Mouse (Mus musculus) liver, embryonic 13.5 days (tissue): ENCODE measurements around the gene Slc25a11. TPM values are rescaled to one million over a fixed set of nuclear protein-coding genes. Genes with fewer than 3 reads are reported as not detected.

Source experiments
- ATAC-seq: fragments of 200-750 bp; cut with Nextera tagmentation; 2 replicates; pipeline ENCODE4 v1.8.0; 2017; ENCODE audit warnings: low read depth, mild to moderate bottlenecking, moderate number of reproducible peaks, moderate library complexity
- DNase-seq: peaks from one replicate; pipeline ENCODE4 v3.0.0; 2022
- H3K27ac ChIP-seq: fragments of 300-500 bp; sonication (generic); 2 replicates; pipeline ENCODE4 v1.5.1; 2015; ENCODE audit warnings: moderate library complexity, mild to moderate bottlenecking, inconsistent platforms
- H3K27me3 ChIP-seq: fragments of 300-500 bp; sonication (generic); 2 replicates; pipeline ENCODE4 v1.6.1; 2015; ENCODE audit warnings: mild to moderate bottlenecking, inconsistent platforms
- H3K36me3 ChIP-seq: fragments of 300-500 bp; sonication (generic); 2 replicates; pipeline ENCODE4 v1.6.1; 2015; ENCODE audit warnings: mild to moderate bottlenecking, inconsistent platforms
- H3K4me1 ChIP-seq: fragments of 300-500 bp; sonication (generic); replicated peaks from 2 replicates; pipeline ENCODE4 v1.6.1; 2015; ENCODE audit warnings: inconsistent platforms
- H3K4me2 ChIP-seq: fragments of 300-500 bp; sonication (generic); 2 replicates; pipeline ENCODE4 v1.6.1; 2015; ENCODE audit warnings: inconsistent platforms, mild to moderate bottlenecking, moderate library complexity
- H3K4me3 ChIP-seq: fragments of 300-500 bp; sonication (generic); replicated peaks from 2 replicates; pipeline ENCODE4 v1.5.1; 2015; ENCODE audit warnings: mild to moderate bottlenecking, inconsistent platforms
- H3K9ac ChIP-seq: fragments of 300-500 bp; sonication (generic); 2 replicates; pipeline ENCODE4 v1.6.1; 2015; ENCODE audit warnings: mild to moderate bottlenecking, inconsistent platforms
- H3K9me3 ChIP-seq: fragments of 300-500 bp; sonication (generic); replicated peaks from 2 replicates; pipeline ENCODE4 v1.6.1; 2016; ENCODE audit warnings: inconsistent platforms
- WGBS: fragments of 180-500 bp; shearing (Covaris S2); methylation state at CpG from one replicate; pipeline ENCODE4 v1.1.7; 2015; ENCODE audit not compliant: insufficient replicate concordance; 5-methylcytosine and 5-hydroxymethylcytosine counted together
- polyA plus RNA-seq: library from polyadenylated mRNA; unstranded; fragments of >200 nt; fragmentation: Nextera tagmentation; extraction: Ambion mirVana; gene quantifications from 2 replicates; pipeline ENCODE4 v1.2.1, GENCODE M21; 2015

Gene Slc25a11
- polyA plus RNA-seq, 1 experiment from 2014 or later = 73.8 TPM

- no peak for ATAC-seq
- Histone ChIP-seq H3K27ac (peak overlapping the region; percentile 92), H3K4me1 (peaks cover 46% of the 10 kb centered on the region), H3K4me3 (peak overlapping the region; percentile 79), H3K36me3 (peaks cover 44% of the 10 kb centered on the region), H3K9ac (peak overlapping the region; percentile 75), H3K9me3 (no peaks in the 10 kb centered on the region), H3K4me2 (peak overlapping the region; percentile 78), H3K27me3 (no peaks in the 10 kb centered on the region)
- DNase-seq = no peak
- WGBS = 62% methylated on average over 14 of the region's 14 CpGs
Observed at GRCm38 (mm10) chr11:70667271-70668150, 20.2 kb upstream of the Slc25a11 start.

- no peaks in the 10 kb centered on the region for H3K27me3 ChIP-seq
- H3K9me3 ChIP-seq = no peaks in the 10 kb centered on the region
- H3K36me3 ChIP-seq = peaks cover 50% of the 10 kb centered on the region
- ATAC-seq (no peak), DNase-seq (no peak)
- H3K4me1 ChIP-seq = peaks cover 44% of the 10 kb centered on the region
- H3K4me2 ChIP-seq = no peak overlapping the region
- H3K4me3 ChIP-seq = no peak overlapping the region
- WGBS = 86% methylated on average over 8 of the region's 8 CpGs
- H3K9ac ChIP-seq = no peak overlapping the region
- H3K27ac ChIP-seq = no peak overlapping the region
Observed at GRCm38 (mm10) chr11:70666687-70667086, 19.4 kb upstream of the Slc25a11 start.

GRCm38 (mm10) chr11:70664741-70665140, 17.5 kb upstream of the Slc25a11 start:
- ATAC-seq = no peak
- 87% methylated on average over 9 of the region's 9 CpGs for WGBS
- Histone ChIP-seq H3K4me1 (peaks cover 26% of the 10 kb centered on the region), H3K27ac (no peak overlapping the region), H3K9ac (no peak overlapping the region), H3K36me3 (peaks cover 52% of the 10 kb centered on the region), H3K27me3 (no peaks in the 10 kb centered on the region), H3K4me3 (no peak overlapping the region), H3K9me3 (no peaks in the 10 kb centered on the region), H3K4me2 (no peak overlapping the region)
- no peak for DNase-seq

GRCm38 (mm10) chr11:70663957-70664356, 16.7 kb upstream of the Slc25a11 start:
- H3K36me3 ChIP-seq = peaks cover 52% of the 10 kb centered on the region

GRCm38 (mm10) chr11:70663101-70663500, 15.8 kb upstream of the Slc25a11 start:
- Histone ChIP-seq H3K4me1 (peaks cover 24% of the 10 kb centered on the region), H3K9ac (no peak overlapping the region), H3K27ac (no peak overlapping the region), H3K9me3 (no peaks in the 10 kb centered on the region), H3K36me3 (peaks cover 52% of the 10 kb centered on the region), H3K4me2 (no peak overlapping the region), H3K4me3 (no peak overlapping the region), H3K27me3 (no peaks in the 10 kb centered on the region)
- 92% methylated on average over 8 of the region's 8 CpGs for WGBS
- DNase-seq (no peak), ATAC-seq (no peak)

More at GRCm38 (mm10) chr11:70663957-70664356, 16.7 kb upstream of the Slc25a11 start:
- no peak overlapping the region for H3K27ac ChIP-seq
- DNase-seq = no peak
- no peak overlapping the region for H3K4me3 ChIP-seq
- no peaks in the 10 kb centered on the region for H3K27me3 ChIP-seq
- no peaks in the 10 kb centered on the region for H3K9me3 ChIP-seq
- peaks cover 23% of the 10 kb centered on the region for H3K4me1 ChIP-seq
- 85% methylated on average over 6 of the region's 6 CpGs for whole genome bisulfite sequencing
- no peak overlapping the region for H3K9ac ChIP-seq
- ATAC-seq = no peak
- no peak overlapping the region for H3K4me2 ChIP-seq

- peaks cover 45% of the 10 kb centered on the region for H3K36me3 ChIP-seq
- no peak overlapping the region; the same call in 1 of the 2 replicates for H3K27ac ChIP-seq
- WGBS = 82% methylated on average over 8 of the region's 8 CpGs
- H3K9ac ChIP-seq = no peak overlapping the region
- no peak overlapping the region for H3K4me3 ChIP-seq
- no peaks in the 10 kb centered on the region for H3K9me3 ChIP-seq
- H3K4me1 ChIP-seq = peaks cover 28% of the 10 kb centered on the region
- no peak for ATAC-seq
- H3K27me3 ChIP-seq = no peaks in the 10 kb centered on the region
- DNase-seq = no peak
- H3K4me2 ChIP-seq = no peak overlapping the region
Observed at GRCm38 (mm10) chr11:70660571-70660970, 13.3 kb upstream of the Slc25a11 start.

- Histone ChIP-seq H3K36me3 (peaks cover 32% of the 10 kb centered on the region), H3K4me3 (no peak overlapping the region), H3K9ac (no peak overlapping the region), H3K9me3 (no peaks in the 10 kb centered on the region), H3K4me1 (peaks cover 34% of the 10 kb centered on the region), H3K27me3 (no peaks in the 10 kb centered on the region), H3K27ac (no peak overlapping the region), H3K4me2 (no peak overlapping the region)
- 73% methylated on average over 8 of the region's 8 CpGs for WGBS
- ATAC-seq = no peak
- DNase-seq = no peak
Observed at GRCm38 (mm10) chr11:70658942-70659341, 11.7 kb upstream of the Slc25a11 start.

GRCm38 (mm10) chr11:70658521-70658920, 11.2 kb upstream of the Slc25a11 start:
- WGBS = 74% methylated on average over 5 of the region's 5 CpGs
- no peak overlapping the region for H3K27ac ChIP-seq
- H3K9me3 ChIP-seq = no peaks in the 10 kb centered on the region
- no peak overlapping the region for H3K9ac ChIP-seq
- H3K4me1 ChIP-seq = peaks cover 34% of the 10 kb centered on the region
- no peak for ATAC-seq
- no peak for DNase-seq
- no peak overlapping the region for H3K4me2 ChIP-seq
- no peaks in the 10 kb centered on the region for H3K27me3 ChIP-seq
- H3K4me3 ChIP-seq = no peak overlapping the region
- H3K36me3 ChIP-seq = peaks cover 28% of the 10 kb centered on the region

GRCm38 (mm10) chr11:70657991-70658390, 10.7 kb upstream of the Slc25a11 start:
- WGBS = 70% methylated on average over 9 of the region's 9 CpGs

GRCm38 (mm10) chr11:70657573-70657972, 10.3 kb upstream of the Slc25a11 start:
- no peaks in the 10 kb centered on the region for H3K27me3 ChIP-seq
- H3K36me3 ChIP-seq = peaks cover 25% of the 10 kb centered on the region
- peak overlapping the region; percentile 99 for H3K27ac ChIP-seq
- no peaks in the 10 kb centered on the region for H3K9me3 ChIP-seq
- peaks cover 44% of the 10 kb centered on the region for H3K4me1 ChIP-seq
- DNase-seq (no peak), ATAC-seq (no peak)
- no peak overlapping the region for H3K9ac ChIP-seq
- H3K4me3 ChIP-seq = no peak overlapping the region
- H3K4me2 ChIP-seq = 0 out of 2 replicates have a peak overlapping the region, but pooled peaks have one; percentile 96
- WGBS = 48% methylated on average over 6 of the region's 6 CpGs

More at GRCm38 (mm10) chr11:70657991-70658390, 10.7 kb upstream of the Slc25a11 start:
- Histone ChIP-seq H3K36me3 (peaks cover 25% of the 10 kb centered on the region), H3K4me2 (no peak overlapping the region), H3K9me3 (no peaks in the 10 kb centered on the region), H3K27ac (peak overlapping the region; percentile 99), H3K27me3 (no peaks in the 10 kb centered on the region), H3K4me3 (no peak overlapping the region), H3K4me1 (peaks cover 39% of the 10 kb centered on the region), H3K9ac (no peak overlapping the region)
- ATAC-seq (no peak), DNase-seq (no peak)

GRCm38 (mm10) chr11:70656964-70657363, 9.7 kb upstream of the Slc25a11 start, which contains the start of gene Eno3:
TSS of gene Eno3 (plus strand) at chr11:70657202.
- ATAC-seq (no peak), DNase-seq (no peak)
- 16% methylated on average over 3 of the region's 3 CpGs for WGBS
- Histone ChIP-seq H3K27ac (peak within 1 kb of the TSS; percentile 99), H3K4me3 (peak within 1 kb of the TSS; percentile 100), H3K4me2 (peak within 1 kb of the TSS; percentile 96), H3K27me3 (no peaks in the 10 kb centered on the region), H3K36me3 (peaks cover 25% of the 10 kb centered on the region), H3K4me1 (peaks cover 50% of the 10 kb centered on the region), H3K9ac (peak within 1 kb of the TSS; percentile 99), H3K9me3 (no peaks in the 10 kb centered on the region)
